Mouse (Mus musculus): ENCODE measurements around the gene 4930558K02Rik. TPM values are rescaled to one million over a fixed set of nuclear protein-coding genes. Genes with fewer than 3 reads are reported as not detected.
A peak's percentile ranks its signal among the peaks of the same experiment; 100 is the strongest.

The 4930558K02Rik gene
- total and polyA plus RNA-seq, 3 experiments, result not detected

- Histone ChIP-seq H3K4me2 (ENCODE audit: insufficient read depth, low read depth, poor library complexity, severe bottlenecking) (no peak overlapping the region), H3K9me3 (replicated peaks; ENCODE audit: low read length) (no peaks in the 10 kb centered on the region), H3K27me3 (replicated peaks) (no peaks in the 10 kb centered on the region), H3K9ac (ENCODE audit: insufficient read depth, low read depth) (no peak overlapping the region), H3K4me1 (ENCODE audit: control insufficient read depth in 1 of 2, insufficient read depth in 2 of 2) (peaks cover 6 to 29% of the 10 kb centered on the region in 2 experiments), H3K27ac (ENCODE audit: insufficient read depth, low read depth) (no peak overlapping the region), H3K79me2 (replicated peaks; ENCODE audit: control insufficient read depth, extremely low read depth, insufficient read depth, poor library complexity, severe bottlenecking) (no peaks in the 10 kb centered on the region), H3K36me3 (replicated peaks in 1 of 2; ENCODE audit: control insufficient read depth in 1 of 2, insufficient read depth in 1 of 2, low read length in 1 of 2) (peaks cover 0 to 8% of the 10 kb centered on the region in 2 experiments), H3K4me3 (replicated peaks in 1 of 3; ENCODE audit: low read depth in 2 of 3, low read length in 2 of 3, poor library complexity in 1 of 3) (peak overlapping the region in 1 of 3 experiments; percentile 46)
- dilution Hi-C loops (cut with MboI; ENCODE audit: extremely low pct_ligation_motif_present, extremely low pct_unique_long_range_greater_than_20kb, low sequenced_read_pairs), result no loop called here
- DNase-seq (ENCODE audit: extremely low read depth), result peak; percentile 72
- in situ Hi-C loops (cut with MboI; ENCODE audit: low pct_ligation_motif_present, low pct_unique_long_range_greater_than_20kb, low sequenced_read_pairs), result loop anchor here (5.0 to 10.0 kb wide), 2 partner anchors 180 to 307 kb away; no protein-coding TSS in a partner anchor
- TF ChIP-seq RCOR1 (conservative IDR thresholded peaks at IDR 0.05; ENCODE audit: low read depth, low read length) (no peak), KAT2A (IDR thresholded peaks at IDR 0.05; ENCODE audit: insufficient replicate concordance, low read length) (no peak), NRF1 (IDR thresholded peaks at IDR 0.05; ENCODE audit: low read depth, low read length) (no peak), EP300 (IDR thresholded peaks at IDR 0.05; ENCODE audit: low read length) (no peak), RAD21 (IDR thresholded peaks at IDR 0.05; ENCODE audit: low read depth, low read length) (peak; percentile 55), ZKSCAN1 (IDR thresholded peaks at IDR 0.05; ENCODE audit: borderline replicate concordance, low read depth, low read length) (no peak), E2F4 (IDR thresholded peaks at IDR 0.05; ENCODE audit: insufficient replicate concordance, low read depth, low read length) (no peak), JUN (IDR thresholded peaks at IDR 0.05; ENCODE audit: insufficient read depth, low read depth, low read length) (no peak), CHD1 (IDR thresholded peaks at IDR 0.05; ENCODE audit: low read depth, low read length) (no peak), MXI1 (IDR thresholded peaks at IDR 0.05; ENCODE audit: low read depth, low read length) (no peak), MEF2A (IDR thresholded peaks at IDR 0.05; ENCODE audit: borderline replicate concordance, low read depth, low read length) (no peak), CTCF (conservative IDR thresholded peaks at IDR 0.05 in 1 of 2, IDR thresholded peaks at IDR 0.05 in 1 of 2; ENCODE audit: low read depth in 2 of 2, low read length in 2 of 2) (peak; percentile 17 to 53; a peak in 2 of 4 replicates), JUND (conservative IDR thresholded peaks at IDR 0.05; ENCODE audit: low read depth, low read length) (no peak), USF1 (IDR thresholded peaks at IDR 0.05; ENCODE audit: low read depth, low read length) (no peak), CHD2 (IDR thresholded peaks at IDR 0.05; ENCODE audit: low read length) (no peak), BHLHE40 (IDR thresholded peaks at IDR 0.05; ENCODE audit: low read depth, low read length) (no peak), TCF12 (IDR thresholded peaks at IDR 0.05; ENCODE audit: low read depth, low read length) (no peak), MYC (IDR thresholded peaks at IDR 0.05; ENCODE audit: low read depth, low read length) (no peak), TBP (conservative IDR thresholded peaks at IDR 0.05; ENCODE audit: low read depth, low read length) (no peak), HCFC1 (IDR thresholded peaks at IDR 0.05; ENCODE audit: low read depth, low read length) (no peak), SIN3A (IDR thresholded peaks at IDR 0.05; ENCODE audit: low read length) (no peak), ZNF384 (IDR thresholded peaks at IDR 0.05; ENCODE audit: low read depth, low read length) (no peak), ZC3H11A (IDR thresholded peaks at IDR 0.05; ENCODE audit: low read depth, low read length) (no peak), MAFK (IDR thresholded peaks at IDR 0.05; ENCODE audit: insufficient replicate concordance, low read length) (no peak), IRF4 (IDR thresholded peaks at IDR 0.05; ENCODE audit: low read depth, low read length) (0 out of 2 replicates have a peak, but pooled peaks have one; percentile 5), UBTF (IDR thresholded peaks at IDR 0.05; ENCODE audit: low read depth, low read length) (no peak), POLR2AphosphoS2 (IDR thresholded peaks at IDR 0.05; ENCODE audit: low read depth, low read length) (no peak), SMC3 (IDR thresholded peaks at IDR 0.05; ENCODE audit: low read depth, low read length) (peak; percentile 41; the same call in 1 of the 2 replicates), NELFE (IDR thresholded peaks at IDR 0.05; ENCODE audit: low read depth, low read length) (no peak), ELF1 (IDR thresholded peaks at IDR 0.05; ENCODE audit: low read depth, low read length) (no peak), ETS1 (conservative IDR thresholded peaks at IDR 0.05; ENCODE audit: low read depth, low read length) (no peak), MAZ (IDR thresholded peaks at IDR 0.05; ENCODE audit: low read depth, low read length) (no peak), POLR2A (IDR thresholded peaks at IDR 0.05; ENCODE audit: low read depth, low read length) (peak; percentile 36; the same call in 1 of the 2 replicates), MAX (IDR thresholded peaks at IDR 0.05; ENCODE audit: low read length) (no peak), ZMIZ1 (IDR thresholded peaks at IDR 0.05; ENCODE audit: low read depth, low read length) (no peak), PAX5 (IDR thresholded peaks at IDR 0.05; ENCODE audit: low read length) (no peak), USF2 (conservative IDR thresholded peaks at IDR 0.05; ENCODE audit: low read depth, low read length) (no peak), GABPA (IDR thresholded peaks at IDR 0.05; ENCODE audit: insufficient replicate concordance, low read depth, low read length) (no peak)
Observed at GRCm38 (mm10) chr1:162004821-162005770, 25.7 kb upstream of the 4930558K02Rik start.
